Mouse (Mus musculus): Measurements from ENCODE around the gene 3100002H09Rik.

GRCm38 (mm10) chr4:124652886-124653285 is 42.3 kb upstream of the 3100002H09Rik start:
- TF ChIP-seq CTCF (IDR thresholded peaks at IDR 0.05; ENCODE audit: low read depth, low read length) (no peak), GATA2 (IDR thresholded peaks at IDR 0.05; ENCODE audit: borderline replicate concordance, low read depth, low read length) (no peak), POLR2AphosphoS5 (IDR thresholded peaks at IDR 0.05; ENCODE audit: insufficient replicate concordance, low read depth, low read length) (no peak), GATA1 (IDR thresholded peaks at IDR 0.05; ENCODE audit: borderline replicate concordance, low read length) (no peak)
